Mouse (Mus musculus) T-helper 2 cell (primary cell): ENCODE results near the gene Thegl.
"Not testable (repeated sequence)": the region's sequence is repeated elsewhere in the genome, so short reads cannot be mapped to it uniquely, and the experiment has no call there.

ENCODE experiments used
- in situ Hi-C: fragments of 300-600 bp; cut with MboI, MseI; formaldehyde crosslinking; loops from one replicate; pipeline ENCODE4 v1.15.1; 2025; ENCODE audit warnings: high pct_unique_total_duplicates

Gene Thegl

GRCm38 (mm10) chr5:77015544-77016482, at the start of gene Thegl:
Thegl (plus strand) TSS chr5:77016023.
- in situ Hi-C loops, result no loop called here

GRCm38 (mm10) chr5:76969250-76969649, 46.6 kb upstream of the Thegl start:
- in situ Hi-C loops, result no loop called here

GRCm38 (mm10) chr5:76971115-76971514, 44.7 kb upstream of the Thegl start:
- in situ Hi-C loops, result not testable (repeated sequence)

- in situ Hi-C loops, result no loop called here
These were observed 42.3 kb upstream of the Thegl start for GRCm38 (mm10) chr5:76973488-76973887.

- in situ Hi-C loops, result no loop called here
These were observed 41.6 kb upstream of the Thegl start for GRCm38 (mm10) chr5:76974207-76974553.

GRCm38 (mm10) chr5:76974554-76975285, 41.1 kb upstream of the Thegl start, which contains the start of gene Srp72:
Srp72 (plus strand) TSS chr5:76974683.
- in situ Hi-C loops, result no loop called here

- in situ Hi-C loops, result no loop called here
These were observed 40.1 kb upstream of the Thegl start for GRCm38 (mm10) chr5:76975736-76976135.

- in situ Hi-C loops, result loop anchor here (5.0 kb wide), 1 partner anchor 348 kb away; no protein-coding TSS in a partner anchor
These were observed 31.8 kb upstream of the Thegl start for GRCm38 (mm10) chr5:76984015-76984414.

- in situ Hi-C loops, result no loop called here
These were observed 25.0 kb upstream of the Thegl start for GRCm38 (mm10) chr5:76990789-76991188.

GRCm38 (mm10) chr5:76993174-76993814, 22.5 kb upstream of the Thegl start:
- in situ Hi-C loops, result no loop called here

- in situ Hi-C loops, result no loop called here
These were observed 17.4 kb upstream of the Thegl start for GRCm38 (mm10) chr5:76998416-76998815.

GRCm38 (mm10) chr5:77001192-77001591, 14.6 kb upstream of the Thegl start:
- in situ Hi-C loops, result no loop called here

GRCm38 (mm10) chr5:77004051-77004821, 11.6 kb upstream of the Thegl start, which contains the start of gene Arl9:
Arl9 (plus strand) TSS chr5:77004055.
- in situ Hi-C loops, result no loop called here

- in situ Hi-C loops, result no loop called here
These were observed 5.5 kb upstream of the Thegl start for GRCm38 (mm10) chr5:77010352-77010751.

GRCm38 (mm10) chr5:77011082-77011481, 4.7 kb upstream of the Thegl start:
- in situ Hi-C loops, result no loop called here

- in situ Hi-C loops, result no loop called here
These were observed 2.7 kb upstream of the Thegl start for GRCm38 (mm10) chr5:77013171-77013570.

- in situ Hi-C loops, result loop anchor here (10.0 kb wide), 1 partner anchor 187 kb away; the partner anchor contains the start of gene Spink2
These were observed 12.2 kb downstream of the Thegl start for GRCm38 (mm10) chr5:77028034-77028433.

GRCm38 (mm10) chr5:77029735-77030134, 13.9 kb downstream of the Thegl start:
- in situ Hi-C loops, result loop anchor here (10.0 kb wide), 2 partner anchors 145 to 185 kb away; partner anchors contain the start of gene Spink2

GRCm38 (mm10) chr5:77035101-77035500, 19.3 kb downstream of the Thegl start:
- in situ Hi-C loops, result loop anchor here (10.0 kb wide), 1 partner anchor 140 kb away; no protein-coding TSS in a partner anchor

GRCm38 (mm10) chr5:77038451-77038850, 22.6 kb downstream of the Thegl start:
- in situ Hi-C loops, result loop anchor here (10.0 kb wide), 1 partner anchor 136 kb away; no protein-coding TSS in a partner anchor

GRCm38 (mm10) chr5:77039391-77039790, 23.6 kb downstream of the Thegl start:
- in situ Hi-C loops, result loop anchor here (10.0 kb wide), 1 partner anchor 135 kb away; no protein-coding TSS in a partner anchor
